Mouse (Mus musculus) left cerebral cortex, adult 6 months (tissue): ENCODE measurements around the gene Prpf38a. TPM values are rescaled to one million over a fixed set of nuclear protein-coding genes. Genes with fewer than 3 reads are reported as not detected.

ENCODE experiments used
- long read RNA-seq, 2 experiments: library from polyadenylated mRNA; unstranded; transcript quantifications; one replicate each; pipeline ENCODE4 v2.0.0; 2019 to 2020
- polyA plus RNA-seq: library from polyadenylated mRNA; unstranded; fragments of <200 nt; fragmentation: Nextera tagmentation; gene quantifications from 2 replicates; pipeline ENCODE4 v1.2.3, GENCODE M21; 2021

Gene Prpf38a
- 23.2 and 26.6 TPM in 2 replicates for polyA plus RNA-seq
- long read RNA-seq, experiment 1, transcript Prpf38a-201 (10 exons, 1,516 nt) = major isoform, 140 of 153 reads
- long read RNA-seq, experiment 1, partial matches to known transcripts = 6 of 153 reads
- long read RNA-seq, experiment 1, other reads (novel, unspliced or antisense) = 7 of 153 reads
- long read RNA-seq, experiment 2, transcript Prpf38a-201 (10 exons, 1,516 nt) = major isoform, 23 of 32 reads
- long read RNA-seq, experiment 2, partial matches to known transcripts = 6 of 32 reads
- long read RNA-seq, experiment 2, other reads (novel, unspliced or antisense) = 3 of 32 reads

GRCm38 (mm10) chr4:108578840-108579742 is at the start of gene Prpf38a, which contains the start of gene Orc1:
TSS of gene Prpf38a (minus strand) at chr4:108579336.
TSS of gene Orc1 (plus strand) at chr4:108579423.

DNA sequence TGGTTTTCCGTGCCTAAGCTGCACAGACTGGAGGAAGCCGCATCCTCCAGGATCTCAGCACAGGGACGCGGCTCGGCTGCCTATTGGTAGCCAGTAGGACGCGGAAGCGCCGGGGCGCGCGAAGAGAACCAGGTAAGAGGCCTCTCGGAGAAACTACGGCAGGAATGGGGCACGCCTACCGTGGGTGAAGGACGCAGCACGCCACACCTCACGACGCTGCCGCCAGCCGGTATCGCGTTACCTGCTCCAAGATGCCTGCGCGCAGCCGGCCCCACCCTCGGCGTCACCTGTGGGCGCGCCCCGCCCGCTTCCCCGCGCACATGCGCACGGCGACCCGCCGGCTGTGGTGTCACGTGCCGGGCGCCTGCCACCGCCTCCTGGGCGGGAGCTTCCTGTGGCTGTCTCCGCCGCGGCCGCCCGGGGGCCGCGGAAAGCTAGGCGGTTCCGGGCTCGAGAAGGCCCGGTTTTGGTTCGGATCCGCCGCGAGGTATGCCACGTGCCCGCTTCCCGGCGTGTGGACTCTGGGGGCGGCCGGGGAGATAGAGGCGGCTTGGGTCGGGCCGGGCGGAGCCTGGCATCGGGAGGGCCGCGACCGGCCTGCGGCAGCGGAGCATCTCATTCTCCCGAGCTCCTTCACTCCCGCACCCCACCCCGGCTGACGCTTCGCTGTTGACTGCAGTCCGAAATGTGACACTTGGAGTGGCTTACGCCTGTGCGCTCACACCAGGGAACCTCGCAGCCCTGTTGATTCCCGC is 40.6 kb upstream of the Prpf38a start, which contains the start of gene Cc2d1b:
Gene Cc2d1b, plus strand, starts transcription at position 354 of the 755 bp plus-strand sequence.

Other genes starting within 250 kb of the Prpf38a start
- gene Shisal2a, start 196.0 kb downstream of the Prpf38a start, polyA plus RNA-seq = not detected in 2 replicates
- gene Gpx7, start 172.4 kb downstream of the Prpf38a start, polyA plus RNA-seq = 13.9 and 14.7 TPM in 2 replicates
- gene Tut4, start 119.9 kb downstream of the Prpf38a start, polyA plus RNA-seq = 4.7 and 6.3 TPM in 2 replicates
- gene Orc1, start 87 bp upstream of the Prpf38a start, polyA plus RNA-seq = 0.08 TPM in 1 of 2 replicates, not detected in the other
- 7.3 and 7.8 TPM in 2 replicates for gene Cc2d1b, start 40.6 kb upstream of the Prpf38a start, polyA plus RNA-seq
- gene 3110021N24Rik, start 140.3 kb upstream of the Prpf38a start, polyA plus RNA-seq = 0.87 and 2.4 TPM in 2 replicates
- 9.5 and 11.1 TPM in 2 replicates for gene Zfyve9, start 201.5 kb upstream of the Prpf38a start, polyA plus RNA-seq